Mouse (Mus musculus) forebrain, embryonic 15.5 days (tissue): ENCODE measurements around the gene Pip5kl1. TPM values are rescaled to one million over a fixed set of nuclear protein-coding genes. Genes with fewer than 3 reads are reported as not detected.

Source experiments
- ATAC-seq: fragments of 200-750 bp; cut with Nextera tagmentation; replicated peaks from 2 replicates; pipeline ENCODE4 v1.8.0; 2017; ENCODE audit warnings: mild to moderate bottlenecking, moderate TSS enrichment, moderate library complexity
- H3K27ac ChIP-seq: fragments of 300-500 bp; sonication (generic); replicated peaks from 2 replicates; pipeline ENCODE4 v1.5.1; 2015; ENCODE audit warnings: mild to moderate bottlenecking, inconsistent platforms
- H3K27me3 ChIP-seq: fragments of 300-500 bp; sonication (generic); 2 replicates; pipeline ENCODE4 v1.6.1; 2015; ENCODE audit warnings: inconsistent platforms
- H3K36me3 ChIP-seq: fragments of 300-500 bp; sonication (generic); 2 replicates; pipeline ENCODE4 v1.6.1; 2015; ENCODE audit warnings: mild to moderate bottlenecking, inconsistent platforms
- H3K4me1 ChIP-seq: fragments of 300-500 bp; sonication (generic); 2 replicates; pipeline ENCODE4 v1.6.1; 2015; ENCODE audit warnings: inconsistent platforms
- H3K4me2 ChIP-seq: fragments of 300-500 bp; sonication (generic); replicated peaks from 2 replicates; pipeline ENCODE4 v1.6.1; 2015; ENCODE audit warnings: mild to moderate bottlenecking, inconsistent platforms
- H3K4me3 ChIP-seq: fragments of 300-500 bp; sonication (generic); 2 replicates; pipeline ENCODE4 v1.5.1; 2015; ENCODE audit warnings: mild to moderate bottlenecking, inconsistent platforms
- H3K9ac ChIP-seq: fragments of 300-500 bp; sonication (generic); replicated peaks from 2 replicates; pipeline ENCODE4 v1.6.1; 2015; ENCODE audit warnings: mild to moderate bottlenecking, inconsistent platforms
- H3K9me3 ChIP-seq: fragments of 300-500 bp; sonication (generic); 2 replicates; pipeline ENCODE4 v1.6.1; 2016; ENCODE audit warnings: inconsistent platforms
- WGBS: fragments of 180-500 bp; shearing (Covaris S2); methylation state at CpG from one replicate; pipeline ENCODE4 v1.1.7; 2015; ENCODE audit warnings: mixed read lengths; 5-methylcytosine and 5-hydroxymethylcytosine counted together
- polyA plus RNA-seq: library from polyadenylated mRNA; unstranded; fragments of >200 nt; fragmentation: Nextera tagmentation; extraction: Ambion mirVana; gene quantifications from 2 replicates; pipeline ENCODE4 v1.2.1, GENCODE M21; 2015

Gene Pip5kl1
- polyA plus RNA-seq, result 3.5 and 4.2 TPM in 2 replicates

DNA sequence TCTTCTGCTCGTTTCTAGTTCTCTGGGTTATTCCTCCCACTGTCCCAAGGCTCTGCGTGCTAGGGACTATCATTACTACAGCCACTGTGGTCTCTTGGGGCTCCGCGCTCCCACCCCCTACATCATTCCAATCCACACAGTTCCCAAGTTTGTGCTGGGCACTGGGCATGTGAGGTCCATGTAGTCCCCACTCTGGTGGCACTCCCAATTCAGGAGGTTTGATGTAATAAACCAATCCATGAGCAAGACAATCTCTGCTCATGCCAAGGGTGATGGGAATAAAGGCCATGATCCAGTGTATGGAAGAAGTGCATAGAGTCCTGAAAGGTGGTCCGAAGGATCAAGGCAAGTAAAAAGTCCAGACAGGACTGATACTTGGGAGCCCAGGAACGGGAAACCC is at the start of gene Pip5kl1:
Gene Pip5kl1 (plus strand): TSS at position 301 of the 400 bp plus-strand sequence.
- 80% methylated on average over 6 of the region's 6 CpGs for WGBS
- Histone ChIP-seq H3K4me2 (peak within 1 kb of the TSS; percentile 97), H3K27me3 (no peaks in the 10 kb centered on the region), H3K4me3 (peak within 1 kb of the TSS; percentile 62), H3K36me3 (peaks cover 8% of the 10 kb centered on the region; the same call in 1 of the 2 replicates), H3K9me3 (no peaks in the 10 kb centered on the region), H3K9ac (peak within 1 kb of the TSS; percentile 70), H3K4me1 (peaks cover 30% of the 10 kb centered on the region), H3K27ac (no peak within 1 kb of the TSS)
- ATAC-seq, result no peak

DNA sequence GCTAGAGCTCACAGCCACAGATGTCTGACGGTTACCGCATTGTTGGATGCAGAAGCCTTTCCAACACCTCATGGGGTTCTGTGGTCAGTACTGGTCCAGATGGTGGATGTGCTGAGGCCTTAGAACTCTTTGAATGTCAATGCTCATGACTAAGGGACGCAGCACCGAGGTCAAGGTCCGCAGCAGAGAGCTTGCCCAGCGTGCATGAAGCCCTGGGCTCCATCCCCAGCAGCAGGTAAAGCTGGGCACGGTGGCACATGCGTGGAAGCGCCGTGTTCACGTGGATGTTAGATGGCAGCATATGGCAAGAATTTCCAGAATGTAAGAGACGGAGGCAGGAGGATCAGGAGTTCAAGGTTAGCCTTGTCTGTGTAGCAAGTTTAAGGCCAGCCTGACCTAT is 48.8 kb upstream of the Pip5kl1 start:
- H3K27ac ChIP-seq, result no peak overlapping the region
- no peaks in the 10 kb centered on the region for H3K36me3 ChIP-seq
- no peak overlapping the region for H3K9ac ChIP-seq
- no peak for ATAC-seq
- no peaks in the 10 kb centered on the region for H3K4me1 ChIP-seq
- no peak overlapping the region for H3K4me2 ChIP-seq
- H3K9me3 ChIP-seq, result no peaks in the 10 kb centered on the region
- no peaks in the 10 kb centered on the region for H3K27me3 ChIP-seq
- no peak overlapping the region for H3K4me3 ChIP-seq
- 88% methylated on average over 12 of the region's 12 CpGs for WGBS

DNA sequence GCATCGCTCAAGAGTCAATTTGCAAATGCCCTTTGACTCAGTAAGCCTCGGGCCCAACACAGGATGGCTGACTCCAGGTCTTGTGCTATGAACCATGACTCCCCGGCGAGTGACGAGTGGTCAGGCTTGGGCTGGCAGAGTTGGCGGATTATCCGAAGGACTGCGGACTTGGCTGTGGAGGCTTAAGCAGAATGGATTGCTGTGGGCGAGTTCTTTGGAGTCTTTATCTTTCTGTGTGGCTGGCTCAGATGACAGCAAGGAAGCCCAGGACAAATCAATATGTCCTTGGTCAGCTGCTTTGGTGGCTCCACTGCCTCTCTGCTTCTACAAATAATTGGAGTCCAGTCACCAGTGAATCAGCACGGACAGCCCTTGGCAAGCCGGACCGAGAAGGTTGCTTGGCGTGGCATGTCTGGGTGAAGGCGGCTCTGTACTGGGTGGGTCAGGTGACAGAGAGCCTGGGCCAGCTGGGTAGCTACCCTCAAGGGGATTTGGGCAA is 47.1 kb upstream of the Pip5kl1 start:
- 73% methylated on average over 14 of the region's 14 CpGs for WGBS
- H3K9me3 ChIP-seq, result no peaks in the 10 kb centered on the region
- H3K9ac ChIP-seq, result no peak overlapping the region
- H3K4me3 ChIP-seq, result no peak overlapping the region
- H3K4me1 ChIP-seq, result no peaks in the 10 kb centered on the region
- no peak overlapping the region for H3K27ac ChIP-seq
- no peaks in the 10 kb centered on the region for H3K27me3 ChIP-seq
- H3K4me2 ChIP-seq, result no peak overlapping the region
- ATAC-seq, result no peak
- no peaks in the 10 kb centered on the region for H3K36me3 ChIP-seq

DNA sequence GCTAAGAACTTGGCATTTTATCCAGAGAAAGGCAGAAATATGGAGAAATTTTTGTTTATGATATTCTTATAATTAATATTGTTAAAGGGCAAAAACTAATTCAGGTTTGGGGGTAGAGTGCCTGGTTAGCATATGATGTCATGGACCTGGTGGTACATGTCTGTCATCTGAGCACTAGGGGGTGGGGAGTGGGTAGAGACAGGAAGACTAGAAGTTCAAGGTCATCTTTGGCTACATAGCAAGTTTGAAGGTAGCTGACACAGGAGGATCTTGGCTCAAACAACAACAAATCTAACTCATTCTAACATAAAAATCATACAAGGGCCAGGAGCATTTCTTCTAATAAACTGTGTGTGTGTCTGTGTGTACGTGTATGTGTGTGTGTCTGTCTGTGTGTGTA is 46.3 kb upstream of the Pip5kl1 start:
- Histone ChIP-seq H3K4me2 (no peak overlapping the region), H3K9me3 (no peaks in the 10 kb centered on the region), H3K4me3 (no peak overlapping the region), H3K27me3 (no peaks in the 10 kb centered on the region), H3K36me3 (no peaks in the 10 kb centered on the region), H3K9ac (no peak overlapping the region), H3K4me1 (no peaks in the 10 kb centered on the region), H3K27ac (no peak overlapping the region)
- no peak for ATAC-seq
- 89% methylated on average over 1 of the region's 1 CpGs for WGBS

DNA sequence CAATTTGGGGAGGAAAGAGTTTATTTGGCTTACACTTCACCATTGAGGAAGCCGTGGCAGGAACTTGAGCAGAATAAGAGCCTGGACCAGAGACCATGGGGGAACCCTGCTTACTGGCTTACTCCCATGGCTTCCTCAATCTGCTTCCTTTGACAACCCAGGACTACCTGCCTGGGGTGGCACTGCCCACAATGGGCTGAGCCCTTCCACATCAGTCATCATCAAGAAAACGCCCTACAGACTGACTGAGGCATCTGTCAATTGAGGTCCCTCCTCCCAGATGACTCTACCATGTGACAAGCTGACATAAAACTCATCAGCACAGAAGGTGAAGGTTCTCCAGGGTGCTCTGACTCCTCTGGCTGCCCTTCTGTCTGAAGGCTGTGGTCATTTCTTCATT is 44.1 kb upstream of the Pip5kl1 start:
- Histone ChIP-seq H3K27ac (no peak overlapping the region), H3K36me3 (no peaks in the 10 kb centered on the region), H3K4me3 (no peak overlapping the region), H3K27me3 (no peaks in the 10 kb centered on the region), H3K9me3 (no peaks in the 10 kb centered on the region), H3K9ac (no peak overlapping the region), H3K4me2 (no peak overlapping the region), H3K4me1 (peaks cover 11% of the 10 kb centered on the region)
- ATAC-seq, result no peak
- 85% methylated on average over 2 of the region's 2 CpGs for WGBS

DNA sequence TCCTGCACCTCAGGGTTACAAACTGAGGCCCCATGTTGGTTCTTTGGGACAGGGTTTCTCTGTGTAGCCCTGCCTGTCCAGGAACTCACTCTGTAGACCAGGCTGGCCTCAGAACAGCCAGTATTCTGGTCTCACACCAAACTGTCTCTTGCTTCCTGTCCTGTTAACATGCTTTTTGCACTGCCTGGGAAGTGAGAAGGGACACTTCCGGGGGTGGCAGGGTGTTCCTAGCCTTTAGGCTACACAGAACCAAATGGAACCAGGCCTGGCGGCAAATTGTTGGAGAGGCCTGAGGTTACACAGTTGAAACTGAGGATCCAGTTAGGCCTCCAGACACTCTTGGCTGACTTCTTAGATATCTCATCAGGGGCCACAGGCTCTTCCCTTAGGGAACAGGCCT is 41.4 kb upstream of the Pip5kl1 start:
- Histone ChIP-seq H3K9ac (no peak overlapping the region), H3K4me2 (no peak overlapping the region), H3K9me3 (no peaks in the 10 kb centered on the region), H3K27ac (no peak overlapping the region), H3K4me3 (no peak overlapping the region), H3K36me3 (no peaks in the 10 kb centered on the region), H3K27me3 (no peaks in the 10 kb centered on the region), H3K4me1 (peaks cover 35% of the 10 kb centered on the region)
- 93% methylated on average over 2 of the region's 2 CpGs for WGBS
- no peak for ATAC-seq

DNA sequence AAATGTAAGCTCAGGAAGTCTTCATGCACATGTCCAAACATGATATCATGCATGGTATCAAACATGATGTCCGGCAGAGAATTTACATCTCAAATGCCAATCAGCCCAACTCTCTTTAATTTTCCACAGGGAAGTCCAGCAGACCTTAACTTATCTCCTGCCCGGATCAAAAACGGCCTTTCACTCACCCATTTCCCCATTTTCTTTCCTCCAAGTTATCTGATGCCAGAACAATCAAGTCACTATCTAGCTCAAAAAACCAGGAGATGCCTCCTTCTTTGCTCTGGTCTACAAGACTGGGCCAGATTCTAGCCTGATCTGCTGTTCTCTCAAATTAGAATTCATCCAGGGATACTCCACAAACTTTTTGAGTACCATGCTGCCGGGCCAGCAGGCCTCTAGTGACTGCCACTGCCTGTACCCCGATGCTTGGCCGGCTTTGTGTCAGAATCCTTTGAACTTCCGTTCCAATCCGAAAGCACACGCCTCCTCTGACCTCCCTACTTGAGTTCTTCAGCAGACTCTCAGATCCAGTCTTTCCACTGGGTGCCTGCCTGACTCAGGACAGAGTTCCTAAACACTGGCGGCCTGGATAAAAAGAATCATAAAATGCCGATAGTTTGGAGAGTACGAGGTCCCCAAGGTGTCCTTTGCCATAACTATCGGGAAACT is 40.4 kb upstream of the Pip5kl1 start:
- no peaks in the 10 kb centered on the region for H3K27me3 ChIP-seq
- H3K4me1 ChIP-seq, result peaks cover 46% of the 10 kb centered on the region

DNA sequence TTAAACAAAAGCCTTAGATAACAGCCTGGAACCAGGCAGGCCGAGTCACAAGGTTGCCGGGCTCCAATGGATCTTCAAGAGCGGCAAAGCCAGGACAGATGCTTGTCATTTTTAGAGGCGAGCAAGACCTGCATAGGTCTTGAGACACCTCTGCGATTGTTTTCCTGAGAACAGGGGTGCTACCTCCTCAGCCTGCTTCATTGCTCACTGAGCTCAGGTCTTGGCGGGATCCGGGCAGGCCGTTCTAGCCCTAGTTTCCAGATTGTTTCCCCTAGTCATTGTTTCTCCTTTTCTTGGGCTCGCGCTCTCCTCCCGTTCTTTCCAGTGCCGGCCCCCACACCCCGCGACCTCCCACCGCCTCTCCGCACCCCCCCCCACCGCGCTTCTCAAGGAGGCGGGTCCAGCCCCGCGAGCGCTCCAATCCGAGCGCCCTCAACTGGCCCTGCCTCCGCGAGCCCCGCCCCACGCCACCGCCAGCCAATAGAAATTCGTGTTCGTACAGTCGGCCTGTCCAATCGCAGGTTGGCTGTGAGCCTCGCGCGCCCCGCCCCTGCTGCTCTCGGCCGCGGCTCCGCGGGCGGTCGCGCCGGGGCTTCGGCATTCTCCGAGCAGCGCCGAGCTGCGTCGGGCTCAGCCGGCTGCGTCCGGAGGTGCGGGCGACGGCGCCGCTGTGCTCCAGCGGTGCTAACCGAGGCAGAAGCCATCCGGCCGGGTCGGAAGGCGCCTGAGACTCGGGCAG is 39.7 kb upstream of the Pip5kl1 start, which contains the start of gene Fam102a:
Gene Fam102a (plus strand): TSS at position 600 of the 739 bp plus-strand sequence.
- peak; percentile 97 for ATAC-seq
- peaks cover 53% of the 10 kb centered on the region for H3K4me1 ChIP-seq

More for the DNA sequence above, 40.4 kb upstream of the Pip5kl1 start:
- Histone ChIP-seq H3K9me3 (no peaks in the 10 kb centered on the region), H3K4me3 (peak overlapping the region; percentile 100), H3K4me2 (peak overlapping the region; percentile 73), H3K27ac (peak overlapping the region; percentile 83), H3K9ac (peak overlapping the region; percentile 55), H3K36me3 (no peaks in the 10 kb centered on the region)
- no peak for ATAC-seq
- 13% methylated on average over 13 of the region's 13 CpGs for WGBS

DNA sequence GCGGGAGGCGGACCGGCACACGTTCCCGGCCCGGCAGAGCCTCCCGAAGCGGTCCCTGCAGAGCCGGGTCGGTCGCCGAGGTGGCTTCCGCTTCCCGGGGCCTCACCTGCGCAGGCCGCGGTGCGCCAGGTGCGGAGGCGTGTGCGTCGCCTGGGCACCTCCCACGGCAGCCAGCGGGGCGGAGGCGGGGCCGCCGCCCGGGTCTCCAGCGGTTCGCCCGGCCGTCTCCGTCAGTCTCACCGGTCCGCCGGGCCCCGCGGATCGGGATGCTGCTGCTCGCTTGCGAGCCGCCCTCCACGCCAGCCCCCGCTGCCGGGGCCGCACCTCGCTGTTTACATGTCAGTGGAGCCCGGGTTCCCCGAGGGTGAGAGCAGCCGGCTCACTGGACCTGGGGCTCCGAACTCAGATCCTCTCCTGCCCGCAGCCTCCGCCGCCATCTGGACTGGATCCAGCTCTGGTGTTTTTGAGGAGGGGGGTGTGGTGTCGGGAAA is 39.1 kb upstream of the Pip5kl1 start:
- ATAC-seq, result no peak; the same call in 1 of the 2 replicates
- under 1% methylated on average over 56 of the region's 56 CpGs for WGBS
- H3K4me2 ChIP-seq, result peak overlapping the region; percentile 73
- H3K4me3 ChIP-seq, result peak overlapping the region; percentile 100
- H3K27ac ChIP-seq, result peak overlapping the region; percentile 93
- H3K9ac ChIP-seq, result peak overlapping the region; percentile 94
- no peaks in the 10 kb centered on the region for H3K36me3 ChIP-seq
- H3K9me3 ChIP-seq, result no peaks in the 10 kb centered on the region
- no peaks in the 10 kb centered on the region for H3K27me3 ChIP-seq
- peaks cover 53% of the 10 kb centered on the region for H3K4me1 ChIP-seq

More for the DNA sequence above, 39.7 kb upstream of the Pip5kl1 start, which contains the start of gene Fam102a:
- Histone ChIP-seq H3K4me2 (peak within 1 kb of the TSS; percentile 73), H3K9ac (peak within 1 kb of the TSS; percentile 94), H3K36me3 (no peaks in the 10 kb centered on the region), H3K9me3 (no peaks in the 10 kb centered on the region), H3K27me3 (no peaks in the 10 kb centered on the region), H3K4me3 (peak within 1 kb of the TSS; percentile 100), H3K27ac (peak within 1 kb of the TSS; percentile 93)
- under 1% methylated on average over 67 of the region's 67 CpGs for WGBS

DNA sequence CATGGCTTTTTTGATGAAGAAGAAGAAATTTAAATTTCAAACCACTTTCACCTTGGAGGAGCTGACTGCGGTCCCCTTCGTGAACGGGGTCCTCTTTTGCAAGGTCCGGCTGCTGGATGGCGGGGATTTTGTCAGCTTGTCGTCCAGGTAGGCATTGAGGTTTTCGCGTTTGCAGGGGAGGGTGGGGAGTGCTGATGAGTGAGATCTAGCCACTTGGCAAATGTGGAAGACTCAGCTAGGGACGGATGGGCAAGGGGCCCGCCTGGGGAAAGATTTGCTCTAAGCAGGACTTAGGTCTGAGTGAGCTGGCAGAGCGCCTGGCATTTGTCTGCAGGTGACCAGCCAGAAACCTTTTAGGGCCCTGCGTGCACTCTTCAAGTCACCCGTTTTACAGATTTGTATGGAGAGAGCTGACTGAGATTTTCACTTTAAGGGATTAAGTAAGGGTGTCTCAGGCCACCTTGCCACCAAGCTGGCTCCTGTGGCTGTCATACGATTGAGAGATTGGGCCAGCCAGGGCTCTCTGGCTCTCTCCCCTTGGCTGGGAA is 38.4 kb upstream of the Pip5kl1 start:
- Histone ChIP-seq H3K4me2 (peak overlapping the region; percentile 73), H3K9me3 (no peaks in the 10 kb centered on the region), H3K27ac (no peak overlapping the region; the same call in 1 of the 2 replicates), H3K4me3 (peak overlapping the region; percentile 100), H3K36me3 (no peaks in the 10 kb centered on the region), H3K4me1 (peaks cover 53% of the 10 kb centered on the region), H3K9ac (peak overlapping the region; percentile 94), H3K27me3 (no peaks in the 10 kb centered on the region)
- WGBS, result 1% methylated on average over 14 of the region's 14 CpGs
- ATAC-seq, result no peak

DNA sequence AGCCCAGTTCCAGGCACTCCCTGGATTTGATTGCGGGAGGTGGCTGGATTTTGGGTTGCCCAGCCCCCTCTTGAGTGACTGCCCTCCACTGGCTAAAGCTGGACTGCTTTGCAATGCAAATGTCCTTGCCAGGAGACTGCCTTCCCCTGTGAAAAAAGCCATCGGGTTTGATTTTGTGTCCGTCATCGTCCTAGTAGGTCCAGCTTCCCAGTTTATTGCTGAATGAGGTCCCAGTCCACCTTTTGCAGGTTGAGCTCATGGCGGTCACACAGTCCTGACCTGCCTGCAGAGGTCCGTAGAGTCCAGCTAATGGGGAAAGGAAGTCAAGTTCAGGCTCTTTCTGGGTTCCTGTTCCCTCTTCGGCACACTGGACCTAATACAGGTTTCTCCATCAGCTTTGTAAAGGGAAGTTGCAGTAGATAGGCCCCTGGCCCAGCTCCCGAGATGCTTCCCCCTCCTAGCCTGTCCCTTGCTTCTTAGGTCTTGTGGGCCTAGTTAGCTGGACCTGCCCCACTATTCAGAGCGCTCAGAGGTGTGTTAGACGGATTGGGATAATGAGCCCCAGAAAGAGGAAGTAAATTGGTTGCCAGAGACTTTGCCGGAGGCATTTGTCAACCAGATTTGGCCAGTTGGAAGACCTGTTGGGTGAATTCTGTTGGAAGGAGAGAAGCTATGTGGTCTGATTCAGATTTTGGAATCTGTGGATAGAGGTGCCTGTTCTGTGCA is 37.8 kb upstream of the Pip5kl1 start:
- H3K4me3 ChIP-seq, result peak overlapping the region; percentile 100

More for the DNA sequence above, 37.8 kb upstream of the Pip5kl1 start:
- ATAC-seq, result no peak
- Histone ChIP-seq H3K36me3 (no peaks in the 10 kb centered on the region), H3K4me1 (peaks cover 53% of the 10 kb centered on the region), H3K9ac (peak overlapping the region; percentile 94), H3K27ac (no peak overlapping the region; the same call in 1 of the 2 replicates), H3K4me2 (peak overlapping the region; percentile 73), H3K27me3 (no peaks in the 10 kb centered on the region), H3K9me3 (no peaks in the 10 kb centered on the region)
- WGBS, result 3% methylated on average over 11 of the region's 11 CpGs
